ENCODE assay signal across 25 mouse cellular contexts in genomic region chr11:61065620-61066019, GRCm38 (mm10). TPM values are rescaled to one million over a fixed set of nuclear protein-coding genes. Genes with fewer than 3 reads are reported as not detected.
DNase-seq lines count a peak whose midpoint lies in the region; ATAC-seq and TF ChIP-seq lines count a peak whose summit lies in the region.
"Had no signal": no experiment of that assay in that cellular context is flagged by ENCODE, and none has a peak within 500 bp of the region (broad histone marks: within the 10 kb centered on the region; RNA-seq: fewer than 3 reads in every experiment).

No protein-coding gene starts in this region.

- TF ChIP-seq CTCF in gastrocnemius, adult 2 months (IDR thresholded peaks at IDR 0.05) = no peak

- H3K27ac ChIP-seq in gastrocnemius, adult 2 months = peak overlapping the region; percentile 67
- H3K27ac ChIP-seq in liver, embryonic 12.5 days = no peak overlapping the region
- H3K27ac ChIP-seq in liver, embryonic 11.5 days (ENCODE audit: low read depth, low read length) = no peak overlapping the region
- no peak overlapping the region for H3K27ac ChIP-seq in midbrain, embryonic 11.5 days (ENCODE audit: low read depth, low read length)
- no peak overlapping the region for H3K27ac ChIP-seq in midbrain, embryonic 15.5 days
- H3K27ac ChIP-seq in intestine, embryonic 15.5 days = no peak overlapping the region
- H3K27ac ChIP-seq: embryonic facial prominence, embryonic 13.5 days; embryonic facial prominence, embryonic 15.5 days; forebrain, embryonic 10.5 days; forebrain, embryonic 12.5 days had no signal

- H3K27me3 ChIP-seq in liver, embryonic 12.5 days (replicated peaks) = peaks cover 46% of the 10 kb centered on the region
- H3K27me3 ChIP-seq in liver, embryonic 11.5 days (replicated peaks; ENCODE audit: control insufficient read depth, insufficient read depth, low read length) = no peaks in the 10 kb centered on the region; the same call in 1 of the 2 replicates
- no peaks in the 10 kb centered on the region for H3K27me3 ChIP-seq in midbrain, embryonic 11.5 days (ENCODE audit: control insufficient read depth, insufficient read depth, low read length)
- H3K27me3 ChIP-seq in midbrain, embryonic 15.5 days (replicated peaks) = no peaks in the 10 kb centered on the region
- no peaks in the 10 kb centered on the region for H3K27me3 ChIP-seq in intestine, embryonic 15.5 days (replicated peaks)
- H3K27me3 ChIP-seq: embryonic facial prominence, embryonic 13.5 days; embryonic facial prominence, embryonic 15.5 days; forebrain, embryonic 12.5 days had no signal

- no peaks in the 10 kb centered on the region for H3K9me3 ChIP-seq in liver, embryonic 12.5 days (replicated peaks)
- H3K9me3 ChIP-seq in liver, embryonic 11.5 days (ENCODE audit: control insufficient read depth, low read length) = no peaks in the 10 kb centered on the region
- H3K9me3 ChIP-seq in midbrain, embryonic 11.5 days (ENCODE audit: control insufficient read depth, low read length) = no peaks in the 10 kb centered on the region
- H3K9me3 ChIP-seq in midbrain, embryonic 15.5 days = no peaks in the 10 kb centered on the region
- no peaks in the 10 kb centered on the region for H3K9me3 ChIP-seq in intestine, embryonic 15.5 days
- H3K9me3 ChIP-seq: embryonic facial prominence, embryonic 13.5 days; embryonic facial prominence, embryonic 15.5 days; forebrain, embryonic 10.5 days; forebrain, embryonic 12.5 days had no signal

- DNase-seq in gastrocnemius, adult 2 months = peak; percentile 48
- no peak for DNase-seq in gastrocnemius, postnatal 10 days
- no peak for DNase-seq in liver, embryonic 11.5 days (ENCODE audit: low spot score)
- DNase-seq in midbrain, embryonic 11.5 days (ENCODE audit: low spot score, missing footprints) = peak; percentile 61
- peak; percentile 25 for DNase-seq in skeletal muscle tissue, adult 2 months (ENCODE audit: low read depth, low spot score)
- DNase-seq: adrenal gland, adult 2 months; adrenal gland, postnatal 10 days; adrenal gland, postnatal 25 days; cerebellum, adult 11 months; cerebellum, adult 18-20 months; cerebellum, adult 8-10 months; cerebellum, postnatal 14 days; embryo, embryonic 11 days had no signal

- no peaks in the 10 kb centered on the region for H3K36me3 ChIP-seq in liver, embryonic 12.5 days
- H3K36me3 ChIP-seq in liver, embryonic 11.5 days (ENCODE audit: control insufficient read depth, insufficient read depth, low read length) = no peaks in the 10 kb centered on the region
- H3K36me3 ChIP-seq in midbrain, embryonic 11.5 days (ENCODE audit: control insufficient read depth, insufficient read depth, low read length) = no peaks in the 10 kb centered on the region
- no peaks in the 10 kb centered on the region for H3K36me3 ChIP-seq in midbrain, embryonic 15.5 days (replicated peaks)
- H3K36me3 ChIP-seq in intestine, embryonic 15.5 days = no peaks in the 10 kb centered on the region
- H3K36me3 ChIP-seq: embryonic facial prominence, embryonic 13.5 days; embryonic facial prominence, embryonic 15.5 days; forebrain, embryonic 10.5 days; forebrain, embryonic 12.5 days had no signal

- H3K4me3 ChIP-seq in gastrocnemius, adult 2 months = peak overlapping the region; percentile 26
- no peak overlapping the region for H3K4me3 ChIP-seq in liver, embryonic 12.5 days
- no peak overlapping the region for H3K4me3 ChIP-seq in liver, embryonic 11.5 days (ENCODE audit: low read depth, low read length)
- no peak overlapping the region for H3K4me3 ChIP-seq in midbrain, embryonic 11.5 days (ENCODE audit: low read depth, low read length)
- H3K4me3 ChIP-seq in midbrain, embryonic 15.5 days = no peak overlapping the region
- no peak overlapping the region for H3K4me3 ChIP-seq in intestine, embryonic 15.5 days (replicated peaks)
- H3K4me3 ChIP-seq: embryonic facial prominence, embryonic 13.5 days; embryonic facial prominence, embryonic 15.5 days; erythroblast, embryonic 14.5 days; forebrain, embryonic 10.5 days; forebrain, embryonic 12.5 days had no signal

- no peak for ATAC-seq in liver, embryonic 12.5 days
- no peak for ATAC-seq in liver, embryonic 11.5 days (replicated peaks; ENCODE audit: low FRiP score)
- no peak for ATAC-seq in midbrain, embryonic 11.5 days (ENCODE audit: low FRiP score)
- no peak for ATAC-seq in midbrain, embryonic 15.5 days (replicated peaks)
- no peak for ATAC-seq in intestine, embryonic 15.5 days
- ATAC-seq: forebrain, embryonic 14.5 days; forebrain, embryonic 16.5 days had no signal

- no peak overlapping the region for H3K4me2 ChIP-seq in liver, embryonic 12.5 days
- H3K4me2 ChIP-seq in liver, embryonic 11.5 days = no peak overlapping the region
- no peak overlapping the region for H3K4me2 ChIP-seq in midbrain, embryonic 11.5 days
- no peak overlapping the region for H3K4me2 ChIP-seq in midbrain, embryonic 15.5 days
- no peak overlapping the region for H3K4me2 ChIP-seq in intestine, embryonic 15.5 days (replicated peaks)
- H3K4me2 ChIP-seq: embryonic facial prominence, embryonic 13.5 days; embryonic facial prominence, embryonic 15.5 days; forebrain, embryonic 12.5 days had no signal

- H3K4me1 ChIP-seq in liver, embryonic 12.5 days = peaks cover 29% of the 10 kb centered on the region
- 0 out of 2 replicates have a peak, but pooled peaks cover 3% of the 10 kb centered on the region for H3K4me1 ChIP-seq in liver, embryonic 11.5 days (replicated peaks; ENCODE audit: control insufficient read depth, insufficient read depth, low read length)
- no peaks in the 10 kb centered on the region for H3K4me1 ChIP-seq in midbrain, embryonic 11.5 days (ENCODE audit: control insufficient read depth, insufficient read depth, low read length)
- no peaks in the 10 kb centered on the region for H3K4me1 ChIP-seq in midbrain, embryonic 15.5 days
- H3K4me1 ChIP-seq in intestine, embryonic 15.5 days (replicated peaks) = 0 out of 2 replicates have a peak, but pooled peaks cover 2% of the 10 kb centered on the region
- H3K4me1 ChIP-seq: embryonic facial prominence, embryonic 13.5 days; embryonic facial prominence, embryonic 15.5 days; forebrain, embryonic 10.5 days; forebrain, embryonic 12.5 days had no signal

- 77% methylated on average over 6 of the region's 6 CpGs for WGBS in liver, embryonic 12.5 days (ENCODE audit: insufficient replicate concordance)
- 72% methylated on average over 6 of the region's 6 CpGs for WGBS in liver, embryonic 11.5 days
- WGBS in midbrain, embryonic 11.5 days = 88% methylated on average over 6 of the region's 6 CpGs
- WGBS in midbrain, embryonic 15.5 days = 88% methylated on average over 6 of the region's 6 CpGs
- WGBS in intestine, embryonic 15.5 days = 81% methylated on average over 6 of the region's 6 CpGs

- intact Hi-C loops in gastrocnemius, adult 2 months (cut with DNase I) = no loop called here

- peak overlapping the region; percentile 8; the same call in 1 of the 2 replicates for H3K9ac ChIP-seq in liver, embryonic 12.5 days
- no peak overlapping the region for H3K9ac ChIP-seq in liver, embryonic 11.5 days (ENCODE audit: low read depth, low read length)
- no peak overlapping the region for H3K9ac ChIP-seq in midbrain, embryonic 11.5 days (ENCODE audit: low read length)
- H3K9ac ChIP-seq in midbrain, embryonic 15.5 days = no peak overlapping the region
- H3K9ac ChIP-seq in intestine, embryonic 15.5 days = no peak overlapping the region
- H3K9ac ChIP-seq: embryonic facial prominence, embryonic 13.5 days; embryonic facial prominence, embryonic 15.5 days; forebrain, embryonic 12.5 days had no signal

RNA-seq across cellular contexts. Expression of gene Kcnj12, which starts 43.3 kb away (rescaled TPM):
- 10 to 100 TPM; 50.4 to 65.8 TPM for total RNA-seq in gastrocnemius, adult 2 months (2021)
- total RNA-seq in gastrocnemius, postnatal 10 days (2021) = 10 to 100 TPM; 21.6 to 33.9 TPM
- polyA plus RNA-seq in liver, embryonic 12.5 days (2016; fragmentation: Nextera tagmentation; extraction: Ambion mirVana) = 0.07 TPM in 1 of 2 replicates, not detected in the other
- not detected in 2 replicates for polyA plus RNA-seq in liver, embryonic 11.5 days (2014; fragmentation: Nextera tagmentation; extraction: Ambion mirVana)
- 0.16 and 0.33 TPM in 2 replicates for polyA plus RNA-seq in midbrain, embryonic 11.5 days (2014; fragmentation: Nextera tagmentation; extraction: Ambion mirVana)
- polyA plus RNA-seq in midbrain, embryonic 15.5 days (2015; fragmentation: Nextera tagmentation; extraction: Ambion mirVana) = 4.6 and 4.7 TPM in 2 replicates
- 1.6 and 1.9 TPM in 2 replicates for polyA plus RNA-seq in intestine, embryonic 15.5 days (2015; fragmentation: Nextera tagmentation; extraction: Ambion mirVana)
- total RNA-seq: common myeloid progenitor, adult 5-6 weeks; MEL had no signal

Comparison
In these comparisons a context has a peak if more than half of its experiments do, and no peak if none do; other contexts are left out.
1. DNase-seq: peak in gastrocnemius, adult 2 months (single experiment), midbrain, embryonic 11.5 days (single experiment) and skeletal muscle tissue, adult 2 months (single experiment); none in gastrocnemius, postnatal 10 days (single experiment) and liver, embryonic 11.5 days (single experiment).